Mouse (Mus musculus) CH12.LX (cell line): ENCODE data around the gene Rps25. TPM values are rescaled to one million over a fixed set of nuclear protein-coding genes. Genes with fewer than 3 reads are reported as not detected.

ENCODE experiments used
- DNase-seq: peaks from one replicate; pipeline ENCODE4 v3.0.0-alpha.2; 2013; ENCODE audit errors: extremely low read depth
- H3K27ac ChIP-seq: 2 replicates; pipeline ENCODE4 v1.5.1; 2012; ENCODE audit warnings: low read depth, mild to moderate bottlenecking, control low read depth, moderate library complexity; ENCODE audit not compliant: insufficient read depth
- H3K27me3 ChIP-seq: replicated peaks from 2 replicates; pipeline ENCODE3; 2012; ENCODE audit warnings: inconsistent platforms
- H3K36me3 ChIP-seq, 2 experiments: replicated peaks in 1 of 2; 2 replicates each; pipeline versions ENCODE3 to v1.6.1; 2012; ENCODE audit warnings: inconsistent platforms in 1 of 2, low read length in 1 of 2, mild to moderate bottlenecking in 1 of 2, mixed read lengths in 1 of 2, moderate library complexity in 1 of 2; ENCODE audit not compliant: control insufficient read depth in 1 of 2, insufficient read depth in 1 of 2
- H3K4me1 ChIP-seq, 2 experiments: 2 replicates each; pipeline ENCODE4 v1.6.1; 2012; ENCODE audit warnings: inconsistent platforms in 1 of 2, moderate library complexity in 1 of 2; ENCODE audit not compliant: insufficient read depth in 2 of 2, control insufficient read depth in 1 of 2
- H3K4me2 ChIP-seq: 2 replicates; pipeline ENCODE4 v1.6.1; 2012; ENCODE audit warnings: low read depth, mild to moderate bottlenecking, control low read depth; ENCODE audit not compliant: poor library complexity, insufficient read depth, severe bottlenecking
- H3K4me3 ChIP-seq, 3 experiments: fragments of 150-350 bp in 1 of 3; sonication (generic) in 1 of 3; replicated peaks in 1 of 3; 2 replicates each; pipeline versions ENCODE3 to v1.5.1; 2011 to 2012; ENCODE audit warnings: low read depth in 2 of 3, low read length in 2 of 3, mild to moderate bottlenecking in 2 of 3, moderate library complexity in 2 of 3, control low read depth in 1 of 3, improper control_type of control experiment in 1 of 3, inconsistent platforms in 1 of 3, mixed read lengths in 1 of 3; ENCODE audit not compliant: poor library complexity in 1 of 3
- H3K79me2 ChIP-seq: replicated peaks from 2 replicates; pipeline ENCODE4 v1.6.1; 2012; ENCODE audit warnings: mild to moderate bottlenecking, moderate library complexity; ENCODE audit not compliant: control insufficient read depth, poor library complexity, insufficient read depth, severe bottlenecking; ENCODE audit errors: extremely low read depth
- H3K9ac ChIP-seq: 2 replicates; pipeline ENCODE4 v1.6.1; 2012; ENCODE audit warnings: low read depth, mild to moderate bottlenecking, control low read depth, moderate library complexity; ENCODE audit not compliant: insufficient read depth
- H3K9me3 ChIP-seq: replicated peaks from 2 replicates; pipeline ENCODE3; 2012; ENCODE audit warnings: low read length, inconsistent platforms, mixed read lengths
- CHD1 ChIP-seq: IDR thresholded peaks from 2 replicates; pipeline ENCODE4 v1.6.1; 2012; ENCODE audit warnings: low read depth, low read length, improper control_type of control experiment, inconsistent platforms
- CTCF ChIP-seq, 2 experiments: IDR thresholded peaks in 1 of 2; conservative IDR thresholded peaks in 1 of 2; 2 replicates each; pipeline ENCODE4 v1.5.1; 2011 to 2012; ENCODE audit warnings: low read depth in 2 of 2, low read length in 2 of 2, improper control_type of control experiment in 1 of 2, inconsistent platforms in 1 of 2, mild to moderate bottlenecking in 1 of 2, moderate library complexity in 1 of 2
- E2F4 ChIP-seq: IDR thresholded peaks from 2 replicates; pipeline ENCODE4 v1.6.1; 2011; ENCODE audit warnings: low read depth, low read length, improper control_type of control experiment; ENCODE audit not compliant: insufficient replicate concordance
- EP300 ChIP-seq: IDR thresholded peaks from 2 replicates; pipeline ENCODE4 v1.6.1; 2011; ENCODE audit warnings: low read length, improper control_type of control experiment
- GABPA ChIP-seq: IDR thresholded peaks from 2 replicates; pipeline ENCODE4 v1.6.1; 2012; ENCODE audit warnings: low read depth, low read length, improper control_type of control experiment, inconsistent platforms; ENCODE audit not compliant: insufficient replicate concordance
- HCFC1 ChIP-seq: IDR thresholded peaks from 2 replicates; pipeline ENCODE4 v1.6.1; 2012; ENCODE audit warnings: low read depth, mild to moderate bottlenecking, inconsistent platforms, low read length, improper control_type of control experiment
- IRF4 ChIP-seq: IDR thresholded peaks from 2 replicates; pipeline ENCODE4 v1.6.1; 2014; ENCODE audit warnings: low read depth, mild to moderate bottlenecking, inconsistent platforms, low read length, improper control_type of control experiment
- MAFK ChIP-seq: IDR thresholded peaks from 2 replicates; pipeline ENCODE4 v1.6.1; 2011; ENCODE audit warnings: low read length, improper control_type of control experiment; ENCODE audit not compliant: insufficient replicate concordance
- MEF2A ChIP-seq: IDR thresholded peaks from 2 replicates; pipeline ENCODE4 v1.6.1; 2014; ENCODE audit warnings: low read depth, mild to moderate bottlenecking, inconsistent platforms, low read length, improper control_type of control experiment, borderline replicate concordance
- MXI1 ChIP-seq: IDR thresholded peaks from 2 replicates; pipeline ENCODE4 v1.6.1; 2011; ENCODE audit warnings: mild to moderate bottlenecking, low read depth, low read length, improper control_type of control experiment
- MYC ChIP-seq: IDR thresholded peaks from 2 replicates; pipeline ENCODE4 v1.6.1; 2011; ENCODE audit warnings: low read depth, mild to moderate bottlenecking, improper control_type of control experiment, low read length
- NELFE ChIP-seq: IDR thresholded peaks from 2 replicates; pipeline ENCODE4 v1.6.1; 2011; ENCODE audit warnings: low read depth, low read length, improper control_type of control experiment
- PAX5 ChIP-seq: IDR thresholded peaks from 2 replicates; pipeline ENCODE4 v1.6.1; 2012; ENCODE audit warnings: low read length, inconsistent platforms, mixed read lengths
- POLR2AphosphoS2 ChIP-seq: IDR thresholded peaks from 2 replicates; pipeline ENCODE4 v1.6.1; 2011; ENCODE audit warnings: low read depth, low read length, improper control_type of control experiment
- RAD21 ChIP-seq: IDR thresholded peaks from 2 replicates; pipeline ENCODE4 v1.6.1; 2011; ENCODE audit warnings: low read depth, mild to moderate bottlenecking, low read length, improper control_type of control experiment, moderate library complexity
- RCOR1 ChIP-seq: conservative IDR thresholded peaks from 2 replicates; pipeline ENCODE4 v1.6.1; 2012; ENCODE audit warnings: low read depth, mild to moderate bottlenecking, inconsistent platforms, low read length, improper control_type of control experiment
- TBP ChIP-seq: conservative IDR thresholded peaks from 2 replicates; pipeline ENCODE4 v1.6.1; 2011; ENCODE audit warnings: low read depth, low read length, improper control_type of control experiment
- UBTF ChIP-seq: IDR thresholded peaks from 2 replicates; pipeline ENCODE4 v1.6.1; 2012; ENCODE audit warnings: low read depth, mild to moderate bottlenecking, inconsistent platforms, low read length, improper control_type of control experiment, moderate library complexity
- USF1 ChIP-seq: IDR thresholded peaks from 2 replicates; pipeline ENCODE4 v1.6.1; 2014; ENCODE audit warnings: low read depth, mild to moderate bottlenecking, inconsistent platforms, low read length, improper control_type of control experiment
- USF2 ChIP-seq: conservative IDR thresholded peaks from 2 replicates; pipeline ENCODE4 v1.6.1; 2011; ENCODE audit warnings: low read depth, low read length, improper control_type of control experiment
- ZKSCAN1 ChIP-seq: IDR thresholded peaks from 2 replicates; pipeline ENCODE4 v1.6.1; 2012; ENCODE audit warnings: low read depth, inconsistent platforms, low read length, improper control_type of control experiment, borderline replicate concordance
- ZMIZ1 ChIP-seq: IDR thresholded peaks from 2 replicates; pipeline ENCODE4 v1.6.1; 2012; ENCODE audit warnings: low read depth, mild to moderate bottlenecking, inconsistent platforms, low read length, improper control_type of control experiment
- dilution Hi-C: fragments of 300-500 bp; cut with MboI; formaldehyde crosslinking; loops from 2 replicates; pipeline ENCODE4 v1.14.3; 2020; ENCODE audit warnings: low sequenced_read_pairs; ENCODE audit not compliant: extremely low pct_unique_long_range_greater_than_20kb, extremely low pct_ligation_motif_present
- in situ Hi-C: fragments of 300-500 bp; cut with MboI; formaldehyde crosslinking; loops from 3 replicates; pipeline ENCODE4 v1.14.3; 2019; ENCODE audit warnings: low sequenced_read_pairs, low pct_ligation_motif_present, low pct_unique_long_range_greater_than_20kb, mixed read lengths
- polyA plus RNA-seq: library from polyadenylated mRNA; unstranded; fragments of >175 nt; gene quantifications from 2 replicates; pipeline ENCODE4 v1.2.1, GENCODE M21; 2012; ENCODE audit warnings: low read depth; ENCODE audit not compliant: insufficient read length
- total RNA-seq, 2 experiments: library from RNA; depleted of rRNA; stranded (reverse); fragments of 300-350 nt in 1 of 2; fragments of >200 nt in 1 of 2; gene quantifications; 2 replicates each; pipeline ENCODE4 v1.2.3; 2012 to 2014

Rps25 gene
- total and polyA plus RNA-seq, 3 experiments, result 2,535 to 3,378 (median 3,250) TPM

GRCm38 (mm10) chr9:44423576-44423975, 16.6 kb downstream of the Rps25 start:
- Histone ChIP-seq H3K9me3 (no peaks in the 10 kb centered on the region), H3K4me1 (peaks cover 4 to 27% of the 10 kb centered on the region in 2 experiments; a peak in 3 of 4 replicates), H3K27me3 (no peaks in the 10 kb centered on the region), H3K4me3 (no peak overlapping the region), H3K4me2 (no peak overlapping the region), H3K27ac (no peak overlapping the region), H3K79me2 (no peaks in the 10 kb centered on the region; the same call in 1 of the 2 replicates), H3K9ac (no peak overlapping the region), H3K36me3 (peaks cover 0 to 53% of the 10 kb centered on the region in 2 experiments)
- DNase-seq, result no peak
- TF ChIP-seq NELFE, result no peak
- TF ChIP-seq CTCF (conservative IDR thresholded peaks at IDR 0.05 in 1 of 2, IDR thresholded peaks at IDR 0.05 in 1 of 2; ENCODE audit: low read depth in 2 of 2, low read length in 2 of 2), result no peak
- TF ChIP-seq IRF4, result no peak
- no peak for TF ChIP-seq MAFK
- TF ChIP-seq MEF2A, result no peak
- no peak for TF ChIP-seq CHD1
- no peak for TF ChIP-seq TBP
- TF ChIP-seq RAD21, result no peak
- TF ChIP-seq POLR2AphosphoS2, result no peak
- TF ChIP-seq USF2, result no peak
- no peak for TF ChIP-seq EP300
- no peak for TF ChIP-seq ZKSCAN1
- no peak for TF ChIP-seq GABPA
- no peak for TF ChIP-seq UBTF
- TF ChIP-seq E2F4, result no peak
- TF ChIP-seq PAX5, result no peak
- TF ChIP-seq HCFC1, result no peak
- dilution Hi-C loops, result no loop called here
- in situ Hi-C loops, result no loop called here

GRCm38 (mm10) chr9:44432577-44433185, 25.7 kb downstream of the Rps25 start:
- in situ Hi-C loops (no loop called here), dilution Hi-C loops (no loop called here)
- DNase-seq, result no peak
- Histone ChIP-seq H3K36me3 (peaks cover 0 to 29% of the 10 kb centered on the region in 2 experiments), H3K27me3 (no peaks in the 10 kb centered on the region), H3K4me2 (no peak overlapping the region)
- no peak for TF ChIP-seq USF1
- TF ChIP-seq RCOR1, result no peak
- no peak for TF ChIP-seq USF2
- peak in 1 of 2 experiments; percentile 51; a peak in 2 of 4 replicates for TF ChIP-seq CTCF (conservative IDR thresholded peaks at IDR 0.05 in 1 of 2, IDR thresholded peaks at IDR 0.05 in 1 of 2; ENCODE audit: low read depth in 2 of 2, low read length in 2 of 2)
- peak; percentile 79 for TF ChIP-seq ZMIZ1
- TF ChIP-seq RAD21, result peak; percentile 18
- 0 out of 2 replicates have a peak, but pooled peaks have one; percentile 24 for TF ChIP-seq MYC
- TF ChIP-seq TBP, result 0 out of 2 replicates have a peak, but pooled peaks have one; percentile 31
- no peak for TF ChIP-seq MXI1
- TF ChIP-seq, all 38 proteins: peak for 5
- Histone ChIP-seq H3K4me3 (no peak overlapping the region), H3K9me3 (no peaks in the 10 kb centered on the region), H3K9ac (no peak overlapping the region), H3K27ac (no peak overlapping the region), H3K79me2 (no peaks in the 10 kb centered on the region), H3K4me1 (peaks cover 8 to 32% of the 10 kb centered on the region in 2 experiments; a peak in 3 of 4 replicates)
